Mouse (Mus musculus) c-Kit-positive CD71-negative TER-119-negative erythroid progenitor cells, embryonic 14.5 days (primary cell): ENCODE results near the gene Dpm1.
A peak's percentile ranks its signal among the peaks of the same experiment; 100 is the strongest.

Experiments used
- DNase-seq: peaks from one replicate; pipeline ENCODE4 v3.0.0-alpha.2; 2013; ENCODE audit warnings: low read depth

Dpm1 gene

DNA sequence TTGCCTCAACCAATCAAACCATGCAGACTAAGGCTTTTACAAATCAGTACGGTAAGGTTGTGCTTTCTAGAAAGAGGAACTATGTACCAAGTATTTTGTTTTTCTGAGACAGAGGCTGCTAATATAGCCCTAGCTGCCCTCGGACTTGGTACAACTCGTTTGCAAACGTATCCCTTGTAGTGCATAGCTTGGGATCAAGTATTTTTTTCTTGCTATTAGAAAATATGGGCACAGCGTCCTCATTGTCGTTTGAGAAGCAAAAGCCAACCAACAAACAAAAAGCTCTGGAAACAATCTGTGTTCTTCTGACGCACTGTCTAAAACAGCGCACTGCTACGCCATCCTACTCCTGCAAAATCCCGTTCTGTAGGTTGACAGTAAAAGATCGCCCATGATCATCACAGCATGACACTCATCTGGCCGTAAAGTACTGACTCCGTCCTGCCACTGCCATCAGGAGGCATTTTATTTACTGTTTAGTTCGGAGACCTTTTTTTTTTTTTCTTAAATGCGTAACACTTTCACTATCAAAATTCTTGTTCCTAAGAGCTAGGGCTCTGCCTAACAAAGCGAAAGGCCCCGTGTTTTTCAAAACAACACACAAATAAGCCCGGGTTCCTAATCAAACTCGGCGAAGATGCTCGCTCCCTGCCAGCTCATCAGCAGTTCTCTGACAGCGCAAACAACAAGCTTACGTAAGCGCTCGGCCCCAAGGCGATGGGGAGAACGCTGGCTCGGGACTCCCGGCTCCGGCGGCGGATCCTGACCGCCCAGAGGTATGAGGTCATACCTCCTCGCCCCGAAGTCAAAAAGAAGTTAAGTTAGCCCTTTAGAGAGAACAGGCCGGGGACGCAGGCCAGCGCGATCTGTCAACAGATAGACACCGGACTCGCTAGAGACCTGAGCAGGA lies 1.0 kb downstream of the Dpm1 start:
- DNase-seq: no peak

DNA sequence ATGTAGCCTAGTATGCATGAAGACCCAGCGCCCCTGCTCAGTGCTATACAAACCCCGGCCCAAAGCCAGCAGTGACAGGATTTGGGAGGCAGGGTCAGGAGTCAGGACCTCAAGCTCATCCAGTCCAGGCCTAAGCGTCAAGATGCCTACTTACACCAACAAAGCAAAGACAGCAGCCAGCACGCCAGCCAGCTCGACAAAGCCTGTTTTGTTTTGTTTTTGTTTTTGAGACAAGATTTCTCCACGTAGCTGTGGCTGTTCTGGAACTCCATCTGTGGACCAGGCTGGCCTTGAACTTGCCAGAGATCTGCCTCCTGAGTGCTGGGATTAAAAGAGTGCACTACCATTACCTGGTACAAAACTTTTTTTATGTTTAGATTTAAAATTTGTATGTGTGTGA lies 7.1 kb downstream of the Dpm1 start:
- DNase-seq: no peak

DNA sequence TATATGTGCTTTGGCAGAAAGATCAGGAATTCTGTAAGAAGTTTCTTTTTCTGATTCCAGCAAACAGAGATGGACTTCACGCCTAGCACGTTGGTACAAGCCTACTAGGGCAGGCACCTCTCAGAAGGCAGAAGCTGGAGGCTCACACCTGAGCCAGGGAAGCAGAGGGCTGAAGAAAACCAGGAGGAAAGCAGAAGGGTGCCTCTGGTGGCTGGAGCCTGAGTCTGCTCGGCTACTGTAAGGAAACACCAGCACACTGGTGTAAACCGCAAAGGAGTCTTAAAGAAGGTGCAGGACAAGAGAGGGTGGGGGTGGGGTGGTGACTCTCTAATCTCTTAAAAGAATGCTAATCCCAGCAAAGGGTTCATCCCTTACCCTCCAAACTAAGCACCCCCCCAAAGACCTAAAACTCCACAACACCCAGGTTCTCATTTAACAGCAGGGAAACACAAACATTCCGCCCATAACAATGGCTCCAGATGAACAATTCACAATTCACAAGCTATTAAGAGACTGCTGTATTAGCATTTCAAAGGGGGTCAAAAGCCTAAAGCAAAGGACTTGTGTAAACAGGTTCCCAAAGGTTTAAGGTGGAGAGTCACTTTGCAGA lies 16.5 kb downstream of the Dpm1 start:
- no peak for DNase-seq

GRCm38 (mm10) chr2:168207883-168208282 lies 22.5 kb downstream of the Dpm1 start:
- no peak for DNase-seq

- peak; percentile 92 for DNase-seq
These were observed 23.4 kb downstream of the Dpm1 start, which contains the start of gene Adnp for GRCm38 (mm10) chr2:168206725-168207644. Adnp (minus strand) TSS chr2:168207112.

DNA sequence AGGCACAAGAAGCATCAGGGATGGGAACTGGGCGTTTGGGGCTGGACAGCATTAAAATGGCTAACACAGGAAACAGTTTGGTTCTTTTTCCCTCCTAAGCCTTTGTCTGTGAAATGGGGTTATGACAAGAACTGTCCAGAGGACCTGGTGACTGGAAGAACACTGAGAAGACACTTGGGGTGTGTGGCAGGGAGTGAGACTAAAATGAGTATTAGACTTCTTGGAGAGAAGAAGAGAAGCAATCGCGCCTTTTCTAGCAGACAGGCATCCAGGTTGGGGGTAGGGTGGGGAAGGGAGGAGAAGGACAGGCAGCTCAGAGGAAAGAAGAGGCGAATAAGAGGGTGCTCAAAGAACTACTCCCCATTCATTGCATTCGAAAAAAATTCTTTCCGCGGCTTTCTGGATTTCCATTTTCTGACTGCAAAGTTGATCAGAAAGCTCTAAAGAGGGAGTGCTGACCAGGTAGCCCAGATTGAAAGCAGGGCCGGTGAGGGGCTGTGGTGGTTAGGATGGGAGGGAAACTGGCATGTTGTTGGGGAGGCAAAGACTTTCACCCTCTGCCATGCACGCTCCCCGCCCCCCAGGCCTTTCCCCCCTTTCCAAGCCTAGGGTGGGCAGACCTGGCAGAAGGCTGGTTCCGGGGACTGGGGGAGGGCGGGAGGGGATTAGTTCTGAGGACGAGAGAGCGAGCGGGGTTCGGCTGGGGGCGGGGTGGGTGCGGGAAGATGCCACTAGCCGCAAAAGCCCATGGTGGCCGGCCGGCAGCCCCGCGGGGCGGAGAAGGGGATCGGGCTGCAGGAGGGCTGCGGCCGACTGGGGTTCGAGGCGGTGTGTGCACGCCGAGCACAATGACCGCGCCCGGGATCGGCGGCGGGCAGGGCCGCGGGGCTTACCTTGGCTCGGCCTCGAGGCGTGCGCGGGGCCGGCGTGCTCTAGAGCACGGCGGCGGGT lies 24.4 kb downstream of the Dpm1 start:
- DNase-seq: no peak

DNA sequence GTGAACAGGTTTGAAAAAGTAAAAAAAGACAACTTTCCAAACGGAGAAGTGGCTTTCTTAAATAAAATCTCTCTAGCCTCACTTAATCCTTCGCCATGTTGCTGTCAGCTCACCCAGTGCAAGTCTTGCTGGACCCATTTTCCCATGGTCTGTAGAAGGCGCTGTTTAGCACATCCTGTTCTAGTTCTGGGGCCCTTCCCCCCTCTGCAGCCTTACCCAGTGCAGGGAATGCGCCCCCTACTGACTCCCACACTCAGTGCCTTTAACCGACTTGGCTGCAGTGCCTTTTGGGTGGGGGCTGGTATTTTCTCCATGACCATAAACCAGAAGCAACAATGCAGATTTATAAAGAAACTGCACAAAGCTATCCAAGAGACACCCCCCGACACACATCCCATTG lies 25.1 kb downstream of the Dpm1 start:
- DNase-seq: peak; percentile 94

DNA sequence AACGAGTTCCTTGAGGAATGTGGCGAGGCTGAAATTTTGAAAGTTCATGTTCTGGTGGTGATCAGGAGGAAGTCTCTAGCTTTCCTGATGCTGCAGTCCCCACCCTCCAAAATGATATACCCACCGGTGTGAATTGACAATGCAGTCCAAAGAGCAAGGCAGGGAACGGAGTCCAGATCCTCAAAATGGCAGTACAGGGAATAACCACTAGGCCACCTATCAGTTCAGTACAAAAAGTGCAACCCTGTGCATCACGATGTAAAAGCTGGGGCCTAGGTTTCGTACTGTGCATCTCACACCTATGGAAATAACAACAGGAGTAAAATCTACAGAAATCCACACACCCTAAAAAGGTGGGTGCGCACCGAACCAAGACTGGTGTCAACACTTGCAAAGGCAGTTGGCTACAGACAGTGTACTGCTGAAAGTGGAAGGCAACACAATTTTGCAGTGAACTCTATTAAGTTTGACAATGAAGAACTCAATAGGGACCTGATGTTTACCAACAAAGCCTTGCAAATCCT lies 25.9 kb downstream of the Dpm1 start:
- no peak for DNase-seq

DNA sequence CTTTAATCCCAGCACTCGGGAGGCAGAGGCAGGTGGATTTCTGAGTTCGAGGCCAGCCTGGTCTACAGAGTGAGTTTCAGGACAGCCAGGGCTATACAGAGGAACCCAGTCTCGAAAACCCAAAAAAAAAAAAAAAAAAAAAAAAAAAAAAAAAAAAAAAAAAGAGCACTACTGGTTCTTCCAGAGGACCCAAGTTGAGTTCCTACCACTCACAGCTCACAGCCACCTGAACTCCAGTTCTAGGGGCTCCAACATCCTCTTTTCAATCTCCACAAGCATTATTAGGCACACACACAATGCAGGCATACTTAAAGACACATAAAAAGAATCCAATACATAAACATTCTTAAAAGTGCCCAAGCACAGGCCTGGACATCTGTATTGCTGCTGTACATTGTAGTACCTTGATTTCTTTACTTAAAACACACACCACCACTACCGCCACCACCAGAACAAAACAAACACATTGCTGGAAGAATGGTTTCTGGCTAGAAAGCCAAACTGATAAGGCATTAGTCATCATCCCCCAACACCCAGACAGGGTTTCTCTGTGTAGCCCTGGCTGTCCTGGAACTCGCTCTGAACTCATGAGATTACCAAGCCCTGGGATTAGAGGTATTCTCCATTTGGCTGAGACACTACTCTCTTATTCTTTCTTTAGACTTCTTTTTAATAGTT lies 30.2 kb downstream of the Dpm1 start:
- no peak for DNase-seq

GRCm38 (mm10) chr2:168199476-168199875 lies 30.9 kb downstream of the Dpm1 start:
- DNase-seq: no peak

DNA sequence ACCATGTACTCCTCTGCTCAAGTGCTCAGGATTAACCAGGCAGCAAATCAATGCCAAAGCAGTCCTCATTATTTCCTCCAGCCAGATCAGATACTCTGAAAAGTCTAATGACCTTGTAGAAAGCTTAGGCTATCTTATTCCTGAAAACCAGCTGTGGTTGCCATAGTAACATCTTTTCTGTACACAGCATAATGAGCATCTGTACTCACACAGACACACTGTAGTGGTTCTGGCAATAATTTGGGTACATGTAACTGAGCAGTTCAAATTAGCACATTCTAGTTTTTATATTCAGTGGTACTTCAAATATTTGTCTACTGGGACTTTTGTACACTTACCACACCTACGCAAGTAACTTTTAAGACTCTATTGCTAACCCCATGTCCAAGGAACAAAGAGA lies 32.0 kb downstream of the Dpm1 start:
- DNase-seq: no peak

DNA sequence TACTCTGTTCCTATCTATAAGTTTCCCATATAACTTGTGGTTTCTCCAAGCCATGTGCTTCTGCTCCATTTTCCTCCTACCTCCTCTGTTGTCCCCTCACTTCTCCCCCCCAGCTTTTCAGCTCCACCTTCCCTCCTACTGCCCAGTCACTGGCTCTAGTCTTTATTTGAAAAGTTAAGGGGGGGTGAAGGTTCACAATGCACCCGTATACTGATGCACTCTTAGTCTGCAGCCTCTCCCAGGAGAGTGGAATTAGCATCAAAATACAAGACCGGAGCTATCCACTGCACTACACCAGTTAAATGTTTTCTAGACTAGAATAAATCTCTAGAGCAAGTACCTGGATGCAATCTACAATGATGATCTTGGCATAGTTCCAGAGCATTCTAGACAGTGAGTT lies 34.7 kb downstream of the Dpm1 start:
- DNase-seq: no peak

DNA sequence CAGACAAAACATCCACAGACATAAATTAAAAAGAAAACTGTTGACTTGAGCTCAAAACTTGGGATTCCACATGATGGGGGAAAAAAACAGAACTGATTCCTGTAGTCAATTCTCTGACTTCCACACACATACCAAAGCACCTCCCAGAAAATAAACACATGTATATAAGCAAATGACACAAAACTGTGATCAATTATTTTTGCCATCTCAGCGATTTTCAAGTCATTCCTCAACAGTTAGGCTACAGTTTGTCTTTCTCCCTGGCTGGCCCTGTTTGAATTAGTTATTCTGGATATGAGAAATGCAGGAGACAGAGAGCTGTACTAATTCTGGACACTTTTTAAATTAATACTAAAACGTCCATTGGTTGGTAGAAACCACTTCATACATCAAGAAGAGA lies 36.7 kb downstream of the Dpm1 start:
- DNase-seq: no peak

GRCm38 (mm10) chr2:168191856-168192255 lies 38.5 kb downstream of the Dpm1 start:
- no peak for DNase-seq

- no peak for DNase-seq
These were observed 54.4 kb downstream of the Dpm1 start for GRCm38 (mm10) chr2:168175946-168176345.

GRCm38 (mm10) chr2:168170167-168170685 lies 60.2 kb downstream of the Dpm1 start:
- DNase-seq: peak; percentile 62

GRCm38 (mm10) chr2:168169800-168170113 lies 60.6 kb downstream of the Dpm1 start:
- DNase-seq: no peak

- no peak for DNase-seq
These were observed 61.2 kb downstream of the Dpm1 start for GRCm38 (mm10) chr2:168168892-168169799.

- DNase-seq: no peak
These were observed 62.6 kb downstream of the Dpm1 start for GRCm38 (mm10) chr2:168167781-168168180.
